Mouse (Mus musculus) gastrocnemius, postnatal 36 days (tissue): ENCODE results near the gene Pate2. TPM values are rescaled to one million over a fixed set of nuclear protein-coding genes. Genes with fewer than 3 reads are reported as not detected.
"Not testable (repeated sequence)": the region's sequence is repeated elsewhere in the genome, so short reads cannot be mapped to it uniquely, and the experiment has no call there.

Experiments
- DNase-seq, 2 experiments: peaks; one replicate each; pipeline ENCODE4 v3.0.0; 2022
- intact Hi-C: fragments of 180-260 bp; cut with DNase I; formaldehyde crosslinking; loops from one replicate; pipeline ENCODE4 v1.15.1; 2025
- total RNA-seq, 2 experiments: library from RNA; stranded (reverse); gene quantifications; 2 replicates each; pipeline ENCODE4 v1.2.3; 2021

Pate2 gene
- total RNA-seq, 2 experiments from 2014 or later, result not detected

DNA sequence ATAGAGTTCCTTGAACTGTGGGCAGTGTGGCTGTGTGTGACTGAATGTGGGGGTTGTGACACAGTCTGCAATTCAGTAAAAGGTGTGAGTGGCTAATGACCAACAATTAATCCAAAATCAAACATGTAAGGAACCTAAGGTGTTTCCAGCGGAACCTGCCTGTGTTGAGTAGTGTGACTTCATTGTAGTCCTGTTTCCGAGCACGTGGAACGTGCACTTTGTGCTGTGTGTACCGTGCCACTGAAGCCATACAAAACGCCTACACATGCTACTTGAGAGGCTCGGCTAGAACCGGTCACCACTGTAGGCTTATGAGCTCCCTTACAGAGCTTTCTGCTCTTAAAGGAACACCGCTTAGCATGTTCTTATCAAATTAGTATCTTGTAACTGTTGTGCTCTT lies 21.6 kb upstream of the Pate2 start:
- intact Hi-C loops, result no loop called here
- DNase-seq, result no peak

- DNase-seq, result no peak
- intact Hi-C loops, result no loop called here
Observed at GRCm38 (mm10) chr9:35556494-35557102, 13.5 kb upstream of the Pate2 start.

DNA sequence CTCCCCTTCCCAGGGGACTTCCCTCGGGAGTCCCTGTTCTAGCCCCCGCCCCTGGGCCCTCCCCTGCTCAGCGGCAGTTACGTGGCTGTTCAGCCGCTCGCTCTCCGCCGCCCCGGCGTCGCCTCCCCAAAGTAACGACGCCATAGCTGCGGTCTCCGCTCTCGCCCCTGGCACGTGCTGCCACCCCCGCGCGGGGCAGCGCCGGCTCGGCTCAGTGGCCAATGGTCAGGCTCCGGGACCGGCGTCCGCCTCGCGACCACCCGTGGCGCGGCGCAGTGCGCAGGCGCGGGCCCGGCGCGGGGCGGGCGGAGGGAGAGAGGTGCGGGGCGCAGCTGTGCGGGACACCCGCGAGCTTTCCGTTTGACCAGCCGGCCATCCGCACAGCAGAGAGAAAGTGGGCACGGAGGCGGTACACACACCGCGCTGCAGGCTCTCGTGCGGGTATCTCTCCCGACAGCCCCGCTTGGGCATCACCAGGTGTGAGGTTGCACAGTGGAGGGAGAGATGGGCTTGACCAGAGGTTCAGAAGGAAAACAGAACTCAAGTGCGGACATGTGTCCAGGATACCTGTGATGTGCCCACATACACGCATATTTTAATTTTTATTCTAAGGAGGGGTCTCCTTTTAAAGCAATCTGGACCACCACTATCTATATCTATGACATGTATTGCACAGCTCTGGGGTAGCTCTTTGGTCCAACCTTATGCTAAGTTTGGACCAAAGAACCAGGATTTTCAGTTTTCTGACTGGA lies 11.7 kb upstream of the Pate2 start, which contains the start of the genes Ddx25 and Pus3:
TSS of gene Ddx25 (minus strand) at position 272 of the 752 bp plus-strand sequence.
TSS of gene Pus3 (plus strand) at position 339 of the 752 bp plus-strand sequence.
- DNase-seq, result no peak
- intact Hi-C loops, result no loop called here

DNA sequence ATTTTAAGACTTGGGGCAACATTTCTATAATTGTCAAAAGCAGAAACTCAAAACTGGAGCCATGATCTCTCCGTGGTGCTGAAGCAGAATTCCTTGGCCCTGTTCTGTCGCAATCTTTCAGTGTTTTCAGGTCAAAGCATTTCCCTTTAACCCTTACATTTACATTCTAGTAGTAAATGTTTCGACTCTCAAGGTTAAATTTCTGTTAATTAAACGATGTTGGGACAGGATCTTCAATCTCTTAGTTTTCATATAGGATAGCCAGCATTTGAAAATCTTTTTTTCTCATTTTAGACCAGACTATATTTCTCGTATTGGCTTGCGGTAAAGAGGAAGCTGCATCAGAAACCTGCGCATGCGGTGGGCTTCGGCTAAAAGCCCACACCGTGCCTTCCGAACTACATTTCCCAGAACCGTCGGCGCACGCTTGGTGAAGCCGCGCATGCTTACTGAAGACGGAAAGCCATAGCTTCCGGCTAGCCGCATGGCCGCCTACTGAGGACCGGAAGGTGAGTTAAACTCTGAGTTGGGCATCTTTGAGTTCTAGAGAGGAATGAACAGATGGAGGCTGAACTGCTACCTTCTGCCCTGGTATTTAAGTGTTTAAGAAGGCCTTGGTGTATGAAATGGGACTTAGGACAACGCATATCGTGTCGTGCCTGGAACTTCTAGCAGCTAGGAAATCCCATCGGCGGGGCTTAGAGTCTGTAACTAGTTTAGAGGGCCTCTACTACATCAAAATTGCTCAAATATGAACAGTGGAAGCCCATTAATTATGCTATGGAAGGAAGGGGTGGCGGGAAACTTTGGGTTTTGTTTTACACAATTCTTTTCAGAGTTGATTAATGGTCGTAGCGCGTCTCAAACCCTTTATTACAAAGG lies 10.8 kb upstream of the Pate2 start:
- DNase-seq, result peak; percentile 34 to 51
- intact Hi-C loops, result no loop called here

DNA sequence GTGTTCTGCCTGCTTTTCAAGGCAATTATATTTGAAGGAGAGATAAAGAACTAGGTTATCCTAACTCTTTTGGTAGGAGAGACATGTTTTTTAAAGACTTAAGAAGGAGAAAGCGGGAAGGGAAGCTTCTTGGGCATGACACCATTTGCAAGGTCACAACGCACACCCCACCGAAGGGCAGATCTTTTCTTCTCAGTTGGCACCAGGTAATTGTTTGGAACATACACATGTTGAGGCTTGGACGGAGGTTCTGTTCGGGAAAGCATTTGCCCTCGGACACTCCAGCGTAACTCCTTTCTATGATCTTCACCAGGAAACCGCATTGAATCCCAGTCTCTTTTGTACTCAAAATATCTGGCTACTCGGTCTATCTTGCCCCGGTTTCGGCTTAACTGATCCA lies 9.0 kb upstream of the Pate2 start:
- no peak for DNase-seq
- intact Hi-C loops, result no loop called here

DNA sequence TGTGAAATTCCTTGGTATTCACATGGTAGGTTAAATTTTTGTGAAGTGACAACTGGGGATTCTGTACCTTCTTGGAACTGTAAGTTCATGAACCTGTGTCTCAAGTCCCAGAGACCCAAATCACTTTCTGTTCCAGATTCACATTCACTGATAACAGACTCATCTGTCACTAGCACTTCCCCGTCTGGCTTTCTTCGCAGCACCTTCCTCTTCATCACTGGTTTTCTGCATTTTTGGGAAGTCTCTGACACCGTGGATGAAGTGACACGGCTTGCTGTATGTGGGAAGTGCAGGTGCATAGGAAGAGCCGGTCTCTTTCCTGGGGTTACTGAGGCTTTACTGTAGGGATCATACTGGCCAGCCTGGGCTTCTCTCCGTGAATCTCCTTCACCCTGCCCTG lies 8.5 kb upstream of the Pate2 start:
- no peak for DNase-seq
- intact Hi-C loops, result no loop called here

DNA sequence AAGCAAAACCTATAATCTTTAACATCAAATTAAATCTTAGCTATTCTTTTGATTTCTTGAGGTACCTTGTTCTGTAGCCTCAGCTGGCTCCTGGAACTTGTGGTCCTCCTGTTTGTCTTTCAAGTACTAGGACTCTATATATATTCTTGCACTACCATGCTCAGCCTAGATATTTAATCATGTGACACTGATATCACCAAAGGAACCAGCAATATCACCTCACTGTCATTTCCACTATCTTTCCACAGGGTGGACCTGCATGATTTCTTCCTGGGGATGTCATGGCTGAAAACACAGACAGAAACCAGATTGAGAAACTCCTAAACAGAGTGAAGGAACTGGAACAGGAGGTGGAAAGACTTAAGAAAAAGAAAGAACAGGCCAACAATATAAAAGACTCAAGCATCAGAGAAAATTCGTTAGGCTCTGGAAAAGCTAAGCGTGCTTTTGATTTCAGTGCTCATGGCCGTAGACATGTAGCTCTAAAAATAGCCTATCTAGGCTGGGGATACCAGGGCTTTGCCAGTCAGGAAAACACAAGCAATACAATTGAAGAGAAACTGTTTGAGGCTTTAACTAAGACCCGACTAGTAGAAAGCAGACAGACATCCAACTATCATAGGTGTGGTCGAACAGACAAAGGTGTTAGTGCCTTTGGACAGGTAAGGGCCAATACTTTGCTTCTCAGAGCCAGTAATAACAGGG lies 5.4 kb upstream of the Pate2 start:
- intact Hi-C loops, result no loop called here
- no peak for DNase-seq

- DNase-seq, result no peak
- intact Hi-C loops, result no loop called here
Observed at GRCm38 (mm10) chr9:35567995-35568394, 2.1 kb upstream of the Pate2 start.

- intact Hi-C loops, result no loop called here
- DNase-seq, result no peak
Observed at GRCm38 (mm10) chr9:35570663-35571062, 579 bp downstream of the Pate2 start.

GRCm38 (mm10) chr9:35574416-35574815 lies 4.3 kb downstream of the Pate2 start:
- DNase-seq, result no peak
- intact Hi-C loops, result no loop called here

DNA sequence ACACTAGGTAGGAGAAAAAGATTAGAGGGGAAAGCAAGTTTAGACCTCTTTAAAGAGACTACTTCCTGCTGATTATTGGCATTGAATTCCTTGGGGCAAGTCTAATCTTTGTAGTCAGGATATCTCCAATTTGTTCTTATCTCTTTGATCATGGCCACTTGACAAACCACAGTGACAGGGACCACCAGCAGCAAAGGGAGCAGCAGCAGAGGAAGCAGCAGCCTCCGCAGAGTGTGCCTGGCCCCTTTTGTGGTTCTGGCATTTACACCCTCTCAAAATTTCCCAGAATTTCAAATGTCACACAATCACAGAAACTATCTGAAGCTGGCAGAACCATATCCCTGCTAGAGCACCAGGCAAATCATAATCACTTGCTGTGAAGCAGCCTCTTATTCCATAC lies 17.6 kb downstream of the Pate2 start:
- no peak for DNase-seq
- intact Hi-C loops, result no loop called here

- intact Hi-C loops, result no loop called here
Observed at GRCm38 (mm10) chr9:35592903-35593302, 22.8 kb downstream of the Pate2 start.

DNA sequence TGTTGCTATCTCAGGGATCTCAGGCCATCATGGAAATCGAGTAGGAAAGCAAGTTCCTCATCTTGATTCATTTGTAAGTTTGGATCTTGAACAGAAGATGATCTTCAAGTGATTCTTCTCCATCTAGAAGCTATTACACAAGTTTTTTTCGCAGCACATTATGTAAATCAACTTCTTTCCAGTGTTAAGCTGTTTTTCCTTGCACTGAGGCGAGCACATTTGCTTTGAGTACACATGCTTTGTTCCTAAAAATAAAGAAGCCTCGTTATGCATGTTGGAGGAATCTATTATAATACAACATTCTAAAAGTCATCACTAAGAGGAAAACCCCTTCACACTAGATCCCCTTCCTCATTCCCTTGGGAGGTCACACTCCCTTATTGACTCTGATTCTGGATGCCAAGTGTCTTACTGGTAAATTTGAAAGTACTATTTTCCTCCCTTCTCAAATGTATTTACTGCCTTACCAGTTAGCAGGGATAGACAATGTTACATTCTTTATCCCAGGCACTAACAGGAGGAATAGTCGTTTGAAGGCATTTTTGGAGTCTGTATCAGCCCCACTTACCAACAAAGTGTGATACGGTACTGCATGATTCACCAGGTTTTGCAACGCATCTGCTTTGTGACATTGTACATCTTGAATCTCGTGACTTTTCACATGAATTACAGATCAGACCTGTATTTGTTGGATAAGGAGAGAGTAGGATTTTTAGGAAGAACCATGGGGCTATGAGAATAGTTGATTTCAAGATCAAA lies 37.7 kb downstream of the Pate2 start:
- intact Hi-C loops, result no loop called here
- DNase-seq, result no peak

More at GRCm38 (mm10) chr9:35592903-35593302, 22.8 kb downstream of the Pate2 start:
- no peak for DNase-seq

- intact Hi-C loops, result no loop called here
Observed at GRCm38 (mm10) chr9:35611841-35612240, 41.8 kb downstream of the Pate2 start, which contains the start of gene Pate4. TSS of gene Pate4 (minus strand) at chr9:35611941.

GRCm38 (mm10) chr9:35614005-35614404 lies 43.9 kb downstream of the Pate2 start:
- intact Hi-C loops, result no loop called here

More at GRCm38 (mm10) chr9:35611841-35612240, 41.8 kb downstream of the Pate2 start, which contains the start of gene Pate4:
- no peak for DNase-seq

GRCm38 (mm10) chr9:35616784-35617183 lies 46.7 kb downstream of the Pate2 start:
- intact Hi-C loops, DNase-seq: not testable (repeated sequence)

More at GRCm38 (mm10) chr9:35614005-35614404, 43.9 kb downstream of the Pate2 start:
- DNase-seq, result no peak

- no peak for DNase-seq
Observed at GRCm38 (mm10) chr9:35632981-35633380, 62.9 kb downstream of the Pate2 start.

DNA sequence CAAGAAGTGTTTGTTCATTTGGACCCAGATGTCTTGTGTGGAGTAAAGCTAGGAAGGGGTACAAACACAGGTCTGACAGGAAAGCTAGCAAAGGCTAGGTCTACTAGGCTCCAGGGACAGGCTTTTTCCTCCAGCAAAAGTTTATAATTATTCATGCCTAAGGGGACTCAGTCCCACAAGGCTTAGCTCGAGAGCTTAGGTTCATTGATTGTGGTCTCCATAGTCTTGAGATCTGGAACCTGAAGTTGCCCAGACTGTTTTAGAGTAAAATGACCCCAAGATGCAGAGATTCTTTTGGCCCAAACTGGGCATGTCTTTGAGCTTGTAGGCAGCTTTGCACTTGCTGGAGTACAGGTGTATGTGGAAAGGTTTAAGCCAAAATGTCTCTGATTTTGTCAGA lies 78.0 kb downstream of the Pate2 start, which contains the start of gene Pate3:
TSS of gene Pate3 (minus strand) at position 101 of the 400 bp plus-strand sequence.
- DNase-seq, result no peak
- intact Hi-C loops, result no loop called here

More at GRCm38 (mm10) chr9:35632981-35633380, 62.9 kb downstream of the Pate2 start:
- intact Hi-C loops, result no loop called here

DNA sequence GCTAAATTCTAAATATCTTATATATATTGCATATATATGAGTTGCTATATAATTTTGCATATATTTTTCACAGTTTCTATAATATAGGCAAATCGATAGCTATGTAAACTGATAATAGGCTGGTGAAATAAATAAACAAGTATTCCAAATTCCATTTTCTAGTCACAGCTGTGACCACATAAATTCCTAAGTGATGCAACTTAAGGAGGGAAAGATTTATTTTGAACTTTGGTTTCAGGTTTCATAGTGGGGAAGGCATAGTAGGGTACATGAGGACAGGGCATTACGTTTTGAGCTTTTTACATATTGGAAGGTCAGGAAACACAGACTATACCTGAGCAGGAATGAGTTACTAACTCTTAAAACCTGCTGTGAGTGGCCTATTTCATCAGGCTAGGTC lies 103.5 kb downstream of the Pate2 start:
- no peak for DNase-seq
- intact Hi-C loops, result no loop called here
